Mouse (Mus musculus) CD4-positive naive resting alpha-beta T cell, adult 76 days (primary cell): Measurements from ENCODE around the gene Mrps15. TPM values are rescaled to one million over a fixed set of nuclear protein-coding genes. Genes with fewer than 3 reads are reported as not detected.

Experiments
- total RNA-seq: library from RNA; stranded (reverse); gene quantifications from one replicate; pipeline ENCODE4 v1.2.4, GENCODE M21; 2023

Mrps15 gene
- 50.0 TPM for total RNA-seq

GRCm38 (mm10) chr4:126046851-126047585 lies at the start of gene Mrps15:
Gene Mrps15 (plus strand): TSS chr4:126046925.

GRCm38 (mm10) chr4:126024303-126024900 lies 22.3 kb upstream of the Mrps15 start, which contains the start of gene Csf3r:
Gene Csf3r (plus strand): TSS chr4:126024550.

GRCm38 (mm10) chr4:126058134-126058996 lies 11.6 kb downstream of the Mrps15 start, which contains the start of gene Oscp1:
Gene Oscp1 (plus strand): TSS chr4:126058565.

GRCm38 (mm10) chr4:126096464-126097111 lies 49.9 kb downstream of the Mrps15 start, which contains the start of gene Lsm10:
Gene Lsm10 (plus strand): TSS chr4:126096623.

GRCm38 (mm10) chr4:126103590-126104068 lies 56.9 kb downstream of the Mrps15 start, which contains the start of gene Stk40:
Gene Stk40 (plus strand): TSS chr4:126103957.

Other genes starting within 250 kb of the Mrps15 start
- 4.3 TPM for gene Csf3r, start 22.4 kb upstream of the Mrps15 start, total RNA-seq
- 0.56 TPM for gene Oscp1, start 11.6 kb downstream of the Mrps15 start, total RNA-seq
- 11.0 TPM for gene Lsm10, start 49.7 kb downstream of the Mrps15 start, total RNA-seq
- 29.0 TPM for gene Stk40, start 57.0 kb downstream of the Mrps15 start, total RNA-seq
- gene Eva1b, start 100.8 kb downstream of the Mrps15 start, total RNA-seq = 13.0 TPM
- gene Sh3d21, start 116.6 kb downstream of the Mrps15 start, total RNA-seq = 1.3 TPM
- 708 TPM for gene Thrap3, start 155.8 kb downstream of the Mrps15 start, total RNA-seq
- 51.6 TPM for gene Map7d1, start 209.4 kb downstream of the Mrps15 start, total RNA-seq
- gene Trappc3, start 215.4 kb downstream of the Mrps15 start, total RNA-seq = 36.0 TPM
- not detected for gene Col8a2, start 239.9 kb downstream of the Mrps15 start, total RNA-seq